ENCODE assay signal across 8 mouse cellular contexts in the genomic region with DNA sequence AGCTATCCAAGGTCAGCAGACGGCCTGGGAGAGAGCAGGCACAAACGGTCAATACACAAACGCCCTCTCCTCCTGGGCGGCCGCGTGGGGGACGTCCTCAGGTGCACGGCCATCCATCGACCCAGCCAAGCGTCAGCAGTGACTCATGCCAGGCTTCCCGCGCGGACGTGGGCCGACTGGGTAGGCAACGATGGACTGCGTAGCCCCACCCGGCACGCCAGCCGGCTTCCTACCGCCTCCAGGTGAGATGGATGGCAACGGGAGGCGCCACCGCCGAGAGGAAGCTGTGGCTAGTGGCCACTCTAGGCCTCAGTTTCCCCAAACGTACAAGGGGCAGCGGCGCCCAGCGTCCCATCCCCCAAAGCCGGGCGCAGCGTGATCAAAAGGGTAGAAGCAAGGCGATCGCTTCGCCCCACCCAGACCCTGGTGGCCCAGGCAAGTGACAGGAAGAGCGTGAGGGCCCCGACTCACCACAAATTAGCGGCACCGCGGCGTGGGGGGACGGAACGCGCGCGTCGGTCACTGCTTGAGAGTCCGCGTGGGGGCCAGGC. TPM values are rescaled to one million over a fixed set of nuclear protein-coding genes. Genes with fewer than 3 reads are reported as not detected.
DNase-seq lines count a peak whose midpoint lies in the region; ATAC-seq and TF ChIP-seq lines count a peak whose summit lies in the region.

No protein-coding gene starts in this region.

- H3K27me3 ChIP-seq in forebrain, embryonic 14.5 days (replicated peaks; ENCODE audit: control insufficient read depth, insufficient read depth, low read length), result no peaks in the 10 kb centered on the region
- H3K27me3 ChIP-seq in intestine, postnatal 0 days (replicated peaks; ENCODE audit: control insufficient read depth, insufficient read depth, low read length), result no peaks in the 10 kb centered on the region
- H3K27me3 ChIP-seq in limb, embryonic 13.5 days, result no peaks in the 10 kb centered on the region
- no peaks in the 10 kb centered on the region for H3K27me3 ChIP-seq in midbrain, embryonic 14.5 days (ENCODE audit: control insufficient read depth, insufficient read depth, low read length)
- H3K27me3 ChIP-seq in stomach, embryonic 16.5 days (ENCODE audit: control insufficient read depth, insufficient read depth, low read length), result no peaks in the 10 kb centered on the region

- H3K4me2 ChIP-seq in forebrain, embryonic 14.5 days (ENCODE audit: low read length), result peak overlapping the region; percentile 92
- peak overlapping the region; percentile 96 for H3K4me2 ChIP-seq in intestine, postnatal 0 days (replicated peaks; ENCODE audit: low read depth)
- peak overlapping the region; percentile 97 for H3K4me2 ChIP-seq in limb, embryonic 13.5 days (replicated peaks)
- peak overlapping the region; percentile 88 for H3K4me2 ChIP-seq in midbrain, embryonic 14.5 days (ENCODE audit: low read length)
- H3K4me2 ChIP-seq in stomach, embryonic 16.5 days (ENCODE audit: low read depth, low read length), result peak overlapping the region; percentile 63

- peak overlapping the region; percentile 44 for H3K27ac ChIP-seq in forebrain, embryonic 14.5 days (ENCODE audit: low read depth, low read length)
- H3K27ac ChIP-seq in intestine, postnatal 0 days (ENCODE audit: low read depth, low read length), result peak overlapping the region; percentile 57
- peak overlapping the region; percentile 55; the same call in 1 of the 2 replicates for H3K27ac ChIP-seq in limb, embryonic 13.5 days
- peak overlapping the region; percentile 79 for H3K27ac ChIP-seq in midbrain, embryonic 14.5 days (replicated peaks; ENCODE audit: low read depth, low read length)
- H3K27ac ChIP-seq in stomach, embryonic 16.5 days (ENCODE audit: low read length), result peak overlapping the region; percentile 30; the same call in 1 of the 2 replicates

- peak; percentile 24 to 27 for DNase-seq in lung, adult 18-20 months
- no peak for DNase-seq in lung, postnatal 25 days (ENCODE audit: low spot score)
- peak; percentile 70 for DNase-seq in cerebellum, adult 11-12 months
- DNase-seq in forebrain, embryonic 14.5 days (ENCODE audit: low spot score), result no peak
- no peak for DNase-seq in midbrain, embryonic 14.5 days

- TF ChIP-seq CTCF in intestine, postnatal 0 days (IDR thresholded peaks at IDR 0.05; ENCODE audit: low read depth), result 0 out of 2 replicates have a peak, but pooled peaks have one; percentile 8

- H3K36me3 ChIP-seq in forebrain, embryonic 14.5 days (ENCODE audit: control insufficient read depth, insufficient read depth, low read length), result peaks cover 12% of the 10 kb centered on the region
- H3K36me3 ChIP-seq in intestine, postnatal 0 days (ENCODE audit: control insufficient read depth, insufficient read depth), result peaks cover 4% of the 10 kb centered on the region; the same call in 1 of the 2 replicates
- peaks cover 13% of the 10 kb centered on the region for H3K36me3 ChIP-seq in limb, embryonic 13.5 days
- peaks cover 11% of the 10 kb centered on the region for H3K36me3 ChIP-seq in midbrain, embryonic 14.5 days (ENCODE audit: control insufficient read depth, insufficient read depth, low read length)
- H3K36me3 ChIP-seq in stomach, embryonic 16.5 days (ENCODE audit: control insufficient read depth, insufficient read depth, low read length), result no peaks in the 10 kb centered on the region

- ATAC-seq in forebrain, embryonic 14.5 days, result peak; percentile 8
- peak; percentile 48 for ATAC-seq in intestine, postnatal 0 days
- ATAC-seq in limb, embryonic 13.5 days (ENCODE audit: low FRiP score, low read depth), result peak; percentile 35
- ATAC-seq in midbrain, embryonic 14.5 days (ENCODE audit: low FRiP score, low TSS enrichment), result peak; percentile 66; the same call in 1 of the 2 replicates
- ATAC-seq in stomach, embryonic 16.5 days (ENCODE audit: insufficient read depth, low FRiP score), result peak; percentile 42; the same call in 1 of the 2 replicates

- H3K4me3 ChIP-seq in forebrain, embryonic 14.5 days (ENCODE audit: low read depth, low read length), result peak overlapping the region; percentile 98
- H3K4me3 ChIP-seq in intestine, postnatal 0 days (ENCODE audit: low read depth, low read length), result peak overlapping the region; percentile 84
- H3K4me3 ChIP-seq in limb, embryonic 13.5 days, result peak overlapping the region; percentile 99
- peak overlapping the region; percentile 90 for H3K4me3 ChIP-seq in midbrain, embryonic 14.5 days (replicated peaks; ENCODE audit: low read depth, low read length)
- H3K4me3 ChIP-seq in stomach, embryonic 16.5 days (replicated peaks; ENCODE audit: low read length), result peak overlapping the region; percentile 61

- no peaks in the 10 kb centered on the region for H3K9me3 ChIP-seq in forebrain, embryonic 14.5 days (replicated peaks; ENCODE audit: control insufficient read depth, low read length)
- no peaks in the 10 kb centered on the region for H3K9me3 ChIP-seq in intestine, postnatal 0 days (ENCODE audit: control insufficient read depth)
- no peaks in the 10 kb centered on the region for H3K9me3 ChIP-seq in limb, embryonic 13.5 days
- no peaks in the 10 kb centered on the region for H3K9me3 ChIP-seq in midbrain, embryonic 14.5 days (ENCODE audit: control insufficient read depth, low read length)
- H3K9me3 ChIP-seq in stomach, embryonic 16.5 days (replicated peaks; ENCODE audit: control insufficient read depth, low read length), result no peaks in the 10 kb centered on the region

- H3K4me1 ChIP-seq in forebrain, embryonic 14.5 days (ENCODE audit: control insufficient read depth, insufficient read depth, low read length), result peaks cover 9% of the 10 kb centered on the region; the same call in 1 of the 2 replicates
- no peaks in the 10 kb centered on the region for H3K4me1 ChIP-seq in intestine, postnatal 0 days (replicated peaks; ENCODE audit: control insufficient read depth, insufficient read depth, low read length)
- H3K4me1 ChIP-seq in limb, embryonic 13.5 days, result peaks cover 22% of the 10 kb centered on the region
- H3K4me1 ChIP-seq in midbrain, embryonic 14.5 days (ENCODE audit: control insufficient read depth, insufficient read depth, low read length), result peaks cover 11% of the 10 kb centered on the region
- H3K4me1 ChIP-seq in stomach, embryonic 16.5 days (ENCODE audit: control insufficient read depth, insufficient read depth, low read length), result peaks cover 8% of the 10 kb centered on the region

- H3K9ac ChIP-seq in forebrain, embryonic 14.5 days (ENCODE audit: low read length), result peak overlapping the region; percentile 90
- peak overlapping the region; percentile 69 for H3K9ac ChIP-seq in intestine, postnatal 0 days (ENCODE audit: low read depth, low read length)
- H3K9ac ChIP-seq in limb, embryonic 13.5 days, result peak overlapping the region; percentile 96
- H3K9ac ChIP-seq in midbrain, embryonic 14.5 days (replicated peaks; ENCODE audit: low read length), result peak overlapping the region; percentile 86
- peak overlapping the region; percentile 74 for H3K9ac ChIP-seq in stomach, embryonic 16.5 days (ENCODE audit: low read length)

- WGBS in forebrain, embryonic 14.5 days, result under 1% methylated on average over 49 of the region's 49 CpGs
- 0% methylated on average over 49 of the region's 49 CpGs for WGBS in intestine, postnatal 0 days
- under 1% methylated on average over 49 of the region's 49 CpGs for WGBS in limb, embryonic 13.5 days
- WGBS in midbrain, embryonic 14.5 days, result under 1% methylated on average over 49 of the region's 49 CpGs
- WGBS in stomach, embryonic 16.5 days, result 0% methylated on average over 49 of the region's 49 CpGs

RNA-seq across cellular contexts. Expression of a gene that starts 15.5 kb away (rescaled TPM):
- 49.9 and 65.9 TPM in 2 replicates for polyA plus RNA-seq in forebrain, embryonic 14.5 days (2014; fragmentation: Nextera tagmentation; extraction: Ambion mirVana)
- 5.6 and 7.3 TPM in 2 replicates for polyA plus RNA-seq in intestine, postnatal 0 days (2015; fragmentation: Nextera tagmentation; extraction: Ambion mirVana)
- polyA plus RNA-seq in limb, embryonic 13.5 days (2015; fragmentation: Nextera tagmentation; extraction: Ambion mirVana), result 39.5 and 40.4 TPM in 2 replicates
- 61.2 and 63.8 TPM in 2 replicates for polyA plus RNA-seq in midbrain, embryonic 14.5 days (2014; fragmentation: Nextera tagmentation; extraction: Ambion mirVana)
- polyA plus RNA-seq in stomach, embryonic 16.5 days (2015; fragmentation: Nextera tagmentation; extraction: Ambion mirVana), result 21.5 and 23.9 TPM in 2 replicates

RNA-seq across cellular contexts. Expression of a gene that starts 16.0 kb away (rescaled TPM):
- 108 and 118 TPM in 2 replicates for polyA plus RNA-seq in forebrain, embryonic 14.5 days (2014; fragmentation: Nextera tagmentation; extraction: Ambion mirVana)
- 20.6 and 21.9 TPM in 2 replicates for polyA plus RNA-seq in intestine, postnatal 0 days (2015; fragmentation: Nextera tagmentation; extraction: Ambion mirVana)
- 98.8 and 107 TPM in 2 replicates for polyA plus RNA-seq in limb, embryonic 13.5 days (2015; fragmentation: Nextera tagmentation; extraction: Ambion mirVana)
- 118 and 119 TPM in 2 replicates for polyA plus RNA-seq in midbrain, embryonic 14.5 days (2014; fragmentation: Nextera tagmentation; extraction: Ambion mirVana)
- 95.8 and 98.5 TPM in 2 replicates for polyA plus RNA-seq in stomach, embryonic 16.5 days (2015; fragmentation: Nextera tagmentation; extraction: Ambion mirVana)

RNA-seq across cellular contexts. Expression of a gene that starts 32.2 kb away (rescaled TPM):
- 17.0 and 19.8 TPM in 2 replicates for polyA plus RNA-seq in forebrain, embryonic 14.5 days (2014; fragmentation: Nextera tagmentation; extraction: Ambion mirVana)
- 1.6 TPM in 2 replicates for polyA plus RNA-seq in intestine, postnatal 0 days (2015; fragmentation: Nextera tagmentation; extraction: Ambion mirVana)
- polyA plus RNA-seq in limb, embryonic 13.5 days (2015; fragmentation: Nextera tagmentation; extraction: Ambion mirVana), result 15.5 and 17.1 TPM in 2 replicates
- polyA plus RNA-seq in midbrain, embryonic 14.5 days (2014; fragmentation: Nextera tagmentation; extraction: Ambion mirVana), result 25.2 and 34.8 TPM in 2 replicates
- polyA plus RNA-seq in stomach, embryonic 16.5 days (2015; fragmentation: Nextera tagmentation; extraction: Ambion mirVana), result 2.2 and 2.7 TPM in 2 replicates

Comparison
In these comparisons a context has a peak if more than half of its experiments do, and no peak if none do; other contexts are left out.
1. DNase-seq: peak in lung, adult 18-20 months (2 of 2) and cerebellum, adult 11-12 months (single experiment); none in lung, postnatal 25 days (single experiment), forebrain, embryonic 14.5 days (single experiment) and midbrain, embryonic 14.5 days (single experiment).
2. ATAC-seq: peak in every context shown above with its lines; median percentile 66 in midbrain, embryonic 14.5 days; 48 in intestine, postnatal 0 days; 42 in stomach, embryonic 16.5 days; 35 in limb, embryonic 13.5 days; 8 in forebrain, embryonic 14.5 days.
3. Peak in every context shown above with its lines, with median percentiles within 50 percentile points of each other: H3K27ac ChIP-seq, H3K4me2 ChIP-seq, H3K4me3 ChIP-seq and H3K9ac ChIP-seq.